Mouse (Mus musculus): ENCODE data around the gene Scaf1. TPM values are rescaled to one million over a fixed set of nuclear protein-coding genes. Genes with fewer than 3 reads are reported as not detected.

The Scaf1 gene
- polyA plus RNA-seq (2017; shearing (Covaris generic)), result 22.3 TPM

DNA sequence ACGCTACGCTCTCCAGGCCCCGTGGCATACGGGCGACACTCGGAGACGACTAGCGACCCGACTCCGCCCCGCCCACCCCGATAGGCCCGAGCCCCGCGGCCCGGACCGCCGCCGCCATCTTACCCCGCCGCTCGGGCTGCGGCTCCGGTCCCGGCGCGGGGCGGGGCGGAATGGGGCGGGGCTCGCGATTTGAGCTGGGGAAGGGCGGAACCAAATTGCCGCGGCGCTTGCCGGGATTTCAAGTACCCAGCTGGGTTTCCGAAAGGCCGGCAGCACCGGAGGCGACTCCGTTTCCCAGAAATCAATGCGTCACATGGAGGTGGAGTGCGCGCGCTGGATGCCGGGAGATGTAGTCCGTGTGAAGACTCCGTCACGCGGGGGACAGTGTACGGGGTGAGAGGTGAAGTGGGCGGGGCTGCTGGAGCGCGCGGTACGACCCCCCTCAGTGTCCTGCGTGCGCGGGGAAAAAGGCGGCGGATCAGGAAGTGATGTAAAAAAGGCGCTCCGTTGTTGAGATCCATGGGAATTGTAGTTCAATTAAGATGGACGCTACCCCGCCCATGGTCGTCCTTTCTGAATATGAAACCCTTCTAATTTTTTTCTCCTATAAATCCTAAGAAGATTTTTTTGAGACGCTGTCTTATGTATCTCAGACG lies at the start of gene Scaf1:
Scaf1 (minus strand) TSS at position 407 of the 656 bp plus-strand sequence.

DNA sequence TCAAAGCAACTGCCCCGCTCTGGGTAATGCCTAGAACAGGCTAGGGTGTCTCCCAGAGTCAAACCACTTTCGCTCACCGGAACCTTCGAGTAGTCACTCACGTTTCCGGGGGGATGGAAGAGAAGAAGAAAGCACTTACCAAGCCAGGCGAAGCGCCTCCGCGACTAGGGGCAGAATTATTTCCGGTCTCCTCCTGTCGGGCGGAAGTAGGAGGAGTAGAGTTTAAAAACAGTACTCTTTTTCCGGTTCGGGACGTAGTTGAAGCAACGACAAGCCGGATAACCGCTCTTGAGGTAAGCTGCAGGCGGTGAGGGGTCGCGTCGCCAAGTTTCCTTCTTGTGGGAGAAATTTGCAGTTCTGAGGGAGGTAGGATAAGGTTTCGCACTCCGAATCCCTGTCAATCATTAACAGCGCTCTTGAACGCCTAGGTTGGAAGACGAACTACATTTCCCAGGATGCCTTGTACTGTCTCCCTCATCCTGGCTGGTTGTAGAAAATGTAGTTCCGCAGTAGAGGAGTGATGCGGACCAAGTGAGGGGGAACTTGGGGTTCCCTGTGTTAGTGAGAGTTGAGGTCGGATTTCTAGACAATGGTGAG lies 46.2 kb upstream of the Scaf1 start, which contains the start of the genes Nosip and Prrg2:
Nosip (plus strand) TSS at position 191 of the 597 bp plus-strand sequence.
Prrg2 (minus strand) TSS at position 439 of the 597 bp plus-strand sequence.

DNA sequence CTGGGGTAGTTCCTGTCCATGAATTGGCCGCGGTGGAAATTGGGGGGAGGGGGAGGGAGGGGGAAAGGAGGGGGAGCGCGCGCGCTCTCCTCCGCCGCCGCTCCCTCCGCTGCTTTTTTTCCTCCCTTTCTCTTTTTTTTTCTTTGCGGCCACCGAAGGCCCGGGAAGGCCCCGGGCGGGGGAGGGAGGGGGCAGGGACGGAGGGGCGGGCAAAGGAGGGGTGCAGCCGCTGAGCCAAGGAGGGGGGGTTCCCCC lies 36.6 kb upstream of the Scaf1 start, which contains the start of gene Prr12:
Prr12 (minus strand) TSS at position 20 of the 255 bp plus-strand sequence.

DNA sequence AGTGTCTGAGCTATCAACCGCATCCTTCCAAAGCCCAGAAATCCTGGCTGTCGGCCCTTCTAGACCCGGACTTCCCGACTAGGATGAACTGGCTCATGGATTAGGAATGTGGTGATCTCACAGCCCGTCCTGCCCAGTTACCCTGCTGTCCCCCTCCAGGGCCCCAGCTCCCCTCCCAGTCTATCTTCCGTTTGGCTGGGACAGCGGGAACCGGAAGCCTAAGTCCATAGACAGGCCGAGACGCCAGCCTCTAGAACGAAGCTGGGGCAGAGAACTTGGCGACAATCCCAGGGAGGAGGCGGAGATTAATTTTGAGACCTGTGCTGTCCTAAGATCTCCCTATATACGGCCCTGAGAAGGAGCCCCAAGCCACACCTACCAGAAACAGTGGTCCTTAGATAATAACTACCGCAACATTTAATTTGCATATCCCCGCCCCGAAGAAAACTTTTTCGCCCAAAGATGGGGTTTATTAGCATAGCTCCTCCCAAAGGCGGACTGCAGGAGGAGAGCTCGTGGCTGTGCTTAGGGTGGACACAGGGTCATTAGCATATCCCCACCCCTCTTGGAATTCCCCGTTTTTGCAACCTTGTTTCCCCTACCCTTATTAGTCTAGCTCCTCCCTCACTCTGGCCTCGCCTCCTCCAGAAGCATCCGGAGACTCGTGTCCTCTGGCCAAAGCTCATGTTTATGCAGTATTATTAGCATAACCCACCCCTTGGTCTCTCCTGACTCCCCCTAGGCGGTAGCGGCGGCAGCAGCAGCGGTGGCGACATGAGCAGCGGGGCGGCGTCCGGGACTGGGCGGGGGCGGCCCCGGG lies 1.3 kb upstream of the Scaf1 start, which contains the start of gene Rras:
Rras (plus strand) TSS at position 720 of the 820 bp plus-strand sequence.

DNA sequence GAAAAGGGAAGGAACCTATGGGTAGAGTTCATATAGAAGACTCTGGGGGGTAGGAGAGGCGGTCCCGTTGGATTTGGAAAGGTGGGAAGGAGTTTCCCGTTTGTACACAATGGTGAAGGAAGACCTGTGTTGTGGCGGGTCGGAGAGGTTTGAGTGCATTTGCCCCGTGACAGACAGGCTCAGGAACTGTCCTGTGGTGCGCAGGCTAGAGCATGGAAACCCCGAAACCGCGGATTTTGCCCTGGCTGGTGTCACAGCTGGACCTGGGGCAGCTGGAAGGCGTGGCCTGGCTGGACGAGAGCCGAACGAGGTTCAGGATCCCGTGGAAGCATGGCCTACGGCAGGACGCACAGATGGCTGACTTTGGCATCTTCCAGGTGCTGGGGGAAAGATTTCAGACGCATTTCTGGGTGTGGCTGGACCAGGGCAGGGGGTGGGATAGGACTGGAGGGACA lies 17.6 kb downstream of the Scaf1 start, which contains the start of gene Bcl2l12:
Bcl2l12 (minus strand) TSS at position 212 of the 455 bp plus-strand sequence.

DNA sequence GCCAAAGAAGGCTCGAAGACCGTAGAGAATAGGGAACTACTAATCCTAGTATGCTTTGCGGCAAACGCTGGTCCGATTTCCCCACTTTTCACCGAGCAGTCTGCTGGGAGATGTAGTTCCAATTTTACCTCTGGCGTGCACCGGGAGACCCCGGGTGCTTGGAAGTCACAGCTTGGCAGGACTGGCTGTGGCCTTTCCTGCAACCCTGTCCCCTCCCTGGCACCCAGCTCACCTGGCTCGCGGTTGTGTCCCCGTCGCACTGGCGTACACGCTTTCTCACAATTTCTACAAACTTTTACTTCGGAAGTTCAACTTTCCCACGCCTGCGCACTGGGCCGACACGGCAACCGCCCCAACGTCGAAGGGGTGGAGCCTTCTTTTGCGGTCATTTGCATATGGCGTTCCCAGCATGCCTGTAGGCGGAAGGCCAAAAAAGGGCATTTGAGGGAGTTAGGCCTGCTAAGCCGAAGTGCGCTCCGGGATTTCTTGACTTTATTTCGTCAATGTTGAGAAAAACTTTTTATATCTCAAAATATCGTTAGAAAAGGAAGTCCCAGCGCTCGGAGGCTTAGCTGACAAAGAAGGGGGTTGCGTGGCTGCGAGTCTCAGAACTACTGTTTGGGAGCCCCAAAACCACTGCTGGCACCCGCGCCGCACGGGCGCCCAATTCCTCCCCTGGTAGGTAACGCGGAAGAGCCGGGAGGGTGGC lies 18.8 kb downstream of the Scaf1 start, which contains the start of gene Irf3:
Irf3 (plus strand) TSS at position 418 of the 709 bp plus-strand sequence.

DNA sequence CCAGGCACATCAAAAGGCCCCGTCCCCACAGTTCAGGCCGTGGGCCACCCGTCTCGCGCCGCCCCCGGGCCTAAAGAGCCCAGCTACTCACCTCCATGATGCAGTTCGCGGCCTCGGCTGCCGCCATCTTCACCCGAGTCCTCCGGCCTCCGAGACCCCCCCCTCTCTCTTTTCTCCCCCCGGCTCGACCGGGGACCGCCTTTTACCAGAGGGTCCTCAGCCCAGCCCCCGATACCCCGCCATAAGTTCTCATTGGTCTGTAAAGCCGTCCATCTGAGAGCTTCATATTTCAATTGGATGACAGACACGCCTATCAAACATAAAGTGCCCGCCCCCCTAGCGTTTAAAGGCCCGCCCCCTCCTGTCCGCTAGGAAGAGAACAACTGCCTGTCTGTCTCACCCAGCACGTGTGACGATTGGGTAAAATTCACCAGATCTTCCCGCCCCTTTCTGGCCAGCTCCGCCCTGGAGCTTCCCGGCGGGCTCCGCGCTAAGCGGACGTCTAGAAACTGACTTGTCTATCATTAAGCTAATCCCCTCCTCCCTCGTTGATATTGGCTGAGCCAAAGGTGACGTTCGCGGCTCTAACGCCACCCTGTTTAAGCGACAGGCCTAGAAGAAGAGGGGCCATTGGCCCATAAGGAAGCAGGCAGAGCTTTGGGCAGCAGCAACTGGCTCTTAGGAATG lies 29.8 kb downstream of the Scaf1 start, which contains the start of gene Prmt1:
Prmt1 (minus strand) TSS at position 377 of the 687 bp plus-strand sequence.

DNA sequence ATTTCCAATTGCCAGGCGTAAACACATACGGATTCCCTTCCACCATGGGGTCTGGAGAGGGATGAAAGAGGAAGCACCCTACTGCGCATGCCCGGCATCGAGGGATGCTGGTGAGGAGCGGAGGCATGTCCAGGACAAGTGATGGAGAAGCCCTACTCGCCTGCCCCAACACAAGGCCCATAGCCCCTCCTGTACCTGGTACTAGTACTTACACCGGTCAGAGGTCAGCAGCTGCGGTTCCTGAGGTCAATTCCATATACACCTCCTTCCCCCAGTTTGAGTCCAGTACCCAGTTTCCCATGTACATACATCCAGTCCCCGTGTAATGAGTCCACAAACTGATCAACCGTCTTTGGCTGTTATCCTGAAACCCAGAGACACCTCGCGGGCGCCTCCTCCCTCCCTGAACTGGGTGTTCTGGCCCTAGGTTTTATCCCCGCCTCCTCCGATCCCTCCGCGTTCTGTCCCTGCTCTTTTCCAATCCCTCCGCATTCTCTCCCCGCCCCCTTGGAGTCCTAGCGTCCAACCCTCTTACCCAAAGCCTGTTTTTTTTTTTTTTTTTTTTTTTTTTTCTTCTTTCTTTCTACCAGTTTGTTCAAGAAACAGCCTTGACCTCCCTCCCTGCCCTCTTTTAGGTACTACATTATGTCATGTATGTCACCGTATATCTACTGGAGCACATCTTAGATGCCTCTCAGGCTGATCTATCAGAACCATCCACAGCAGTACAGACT lies 41.6 kb downstream of the Scaf1 start, which contains the start of gene Cpt1c:
Cpt1c (minus strand) TSS at position 469 of the 734 bp plus-strand sequence.

Other genes with a start within 250 kb of the Scaf1 start
- gene Nup62, start 200.3 kb downstream of the Scaf1 start, polyA plus RNA-seq (2017; shearing (Covaris generic)), result 31.8 TPM
- gene Il4i1, start 200.0 kb downstream of the Scaf1 start, polyA plus RNA-seq (2017; shearing (Covaris generic)), result 0.23 TPM
- gene Atf5, start 199.7 kb downstream of the Scaf1 start, polyA plus RNA-seq (2017; shearing (Covaris generic)), result 0.22 TPM
- gene Akt1s1, start 167.4 kb downstream of the Scaf1 start, polyA plus RNA-seq (2017; shearing (Covaris generic)), result 18.9 TPM
- gene Tbc1d17, start 167.3 kb downstream of the Scaf1 start, polyA plus RNA-seq (2017; shearing (Covaris generic)), result 66.3 TPM
- 71.7 TPM for gene Pnkp, start 159.2 kb downstream of the Scaf1 start, polyA plus RNA-seq (2017; shearing (Covaris generic))
- gene Ptov1, start 146.6 kb downstream of the Scaf1 start, polyA plus RNA-seq (2017; shearing (Covaris generic)), result 20.2 TPM
- 52.8 TPM for gene Med25, start 123.7 kb downstream of the Scaf1 start, polyA plus RNA-seq (2017; shearing (Covaris generic))
- gene Fuz, start 120.3 kb downstream of the Scaf1 start, polyA plus RNA-seq (2017; shearing (Covaris generic)), result 18.5 TPM
- 45.9 TPM for gene Ap2a1, start 86.9 kb downstream of the Scaf1 start, polyA plus RNA-seq (2017; shearing (Covaris generic))
- 0.28 TPM for gene Tsks, start 73.2 kb downstream of the Scaf1 start, polyA plus RNA-seq (2017; shearing (Covaris generic))
- 0.67 TPM for gene Cpt1c, start 41.5 kb downstream of the Scaf1 start, polyA plus RNA-seq (2017; shearing (Covaris generic))
- gene Prmt1, start 29.8 kb downstream of the Scaf1 start, polyA plus RNA-seq (2017; shearing (Covaris generic)), result 143 TPM
- 134 TPM for gene Irf3, start 18.7 kb downstream of the Scaf1 start, polyA plus RNA-seq (2017; shearing (Covaris generic))
- gene Bcl2l12, start 17.7 kb downstream of the Scaf1 start, polyA plus RNA-seq (2017; shearing (Covaris generic)), result 13.6 TPM
- gene Rras, start 1.6 kb upstream of the Scaf1 start, polyA plus RNA-seq (2017; shearing (Covaris generic)), result 25.1 TPM
- 1.0 TPM for gene Prr12, start 36.5 kb upstream of the Scaf1 start, polyA plus RNA-seq (2017; shearing (Covaris generic))
- 78.5 TPM for gene Nosip, start 46.1 kb upstream of the Scaf1 start, polyA plus RNA-seq (2017; shearing (Covaris generic))
- gene Prrg2, start 46.3 kb upstream of the Scaf1 start, polyA plus RNA-seq (2017; shearing (Covaris generic)), result 1.6 TPM
- 5.5 TPM for gene Rcn3, start 75.9 kb upstream of the Scaf1 start, polyA plus RNA-seq (2017; shearing (Covaris generic))
- 6.4 TPM for gene Fcgrt, start 87.5 kb upstream of the Scaf1 start, polyA plus RNA-seq (2017; shearing (Covaris generic))
- 1,883 TPM for gene Rps11, start 108.1 kb upstream of the Scaf1 start, polyA plus RNA-seq (2017; shearing (Covaris generic))
- 3,183 TPM for gene Rpl13a, start 112.4 kb upstream of the Scaf1 start, polyA plus RNA-seq (2017; shearing (Covaris generic))
- not detected for gene Gm45713, start 119.9 kb upstream of the Scaf1 start, polyA plus RNA-seq (2017; shearing (Covaris generic))
- gene Flt3l, start 120.1 kb upstream of the Scaf1 start, polyA plus RNA-seq (2017; shearing (Covaris generic)), result 165 TPM
- gene Pih1d1, start 137.9 kb upstream of the Scaf1 start, polyA plus RNA-seq (2017; shearing (Covaris generic)), result 28.2 TPM
- gene Aldh16a1, start 138.2 kb upstream of the Scaf1 start, polyA plus RNA-seq (2017; shearing (Covaris generic)), result 36.2 TPM
- not detected for gene Slc17a7, start 147.6 kb upstream of the Scaf1 start, polyA plus RNA-seq (2017; shearing (Covaris generic))
- not detected for gene Gfy, start 163.2 kb upstream of the Scaf1 start, polyA plus RNA-seq (2017; shearing (Covaris generic))
- gene Pth2, start 164.6 kb upstream of the Scaf1 start, polyA plus RNA-seq (2017; shearing (Covaris generic)), result not detected
- gene Ccdc155, start 188.5 kb upstream of the Scaf1 start, polyA plus RNA-seq (2017; shearing (Covaris generic)), result 0.95 TPM
- 66.4 TPM for gene Dkkl1, start 195.8 kb upstream of the Scaf1 start, polyA plus RNA-seq (2017; shearing (Covaris generic))
- 1.7 TPM for gene Tead2, start 199.4 kb upstream of the Scaf1 start, polyA plus RNA-seq (2017; shearing (Covaris generic))
- 386 TPM for gene Cd37, start 222.8 kb upstream of the Scaf1 start, polyA plus RNA-seq (2017; shearing (Covaris generic))
- gene Slc6a16, start 224.7 kb upstream of the Scaf1 start, polyA plus RNA-seq (2017; shearing (Covaris generic)), result not detected

Measured in effector memory CD4-positive, alpha-beta T cell, adult 7 months (primary cell).